Mouse (Mus musculus): ENCODE measurements around the gene Nfkbia. TPM values are rescaled to one million over a fixed set of nuclear protein-coding genes. Genes with fewer than 3 reads are reported as not detected.

The Nfkbia gene
- polyA plus RNA-seq (2015; fragmentation: Nextera tagmentation; extraction: Ambion mirVana), result 51.4 and 53.3 TPM in 2 replicates

- under 1% methylated on average over 48 of the region's 58 CpGs for WGBS
- no peaks in the 10 kb centered on the region for H3K27me3 ChIP-seq
Measured at GRCm38 (mm10) chr12:55492184-55492898, at the start of gene Nfkbia. TSS of gene Nfkbia (minus strand) at chr12:55492647.

GRCm38 (mm10) chr12:55539157-55539556 is 46.7 kb upstream of the Nfkbia start:
- Histone ChIP-seq H3K4me3 (no peak overlapping the region), H3K27ac (replicated peaks) (no peak overlapping the region), H3K4me1 (replicated peaks) (peaks cover 27% of the 10 kb centered on the region), H3K27me3 (peaks cover 27% of the 10 kb centered on the region), H3K4me2 (no peak overlapping the region), H3K36me3 (no peaks in the 10 kb centered on the region), H3K9me3 (no peaks in the 10 kb centered on the region), H3K9ac (no peak overlapping the region; the same call in 1 of the 2 replicates)
- WGBS, result 48% methylated on average over 8 of the region's 8 CpGs
- no peak for ATAC-seq (ENCODE audit: low read depth)

More at GRCm38 (mm10) chr12:55492184-55492898, at the start of gene Nfkbia:
- peaks cover 35% of the 10 kb centered on the region for H3K36me3 ChIP-seq
- no peaks in the 10 kb centered on the region for H3K9me3 ChIP-seq
- H3K4me2 ChIP-seq, result peak within 1 kb of the TSS; percentile 87
- H3K4me3 ChIP-seq, result peak within 1 kb of the TSS; percentile 88
- peak within 1 kb of the TSS; percentile 99 for H3K27ac ChIP-seq (replicated peaks)
- H3K9ac ChIP-seq, result peak within 1 kb of the TSS; percentile 97
- peak; percentile 94 for ATAC-seq (ENCODE audit: low read depth)
- H3K4me1 ChIP-seq (replicated peaks), result peaks cover 37% of the 10 kb centered on the region

GRCm38 (mm10) chr12:55538328-55538971 is 46.0 kb upstream of the Nfkbia start:
- no peak overlapping the region for H3K4me2 ChIP-seq
- ATAC-seq (ENCODE audit: low read depth), result peak; percentile 88
- H3K27ac ChIP-seq (replicated peaks), result no peak overlapping the region
- no peak overlapping the region for H3K4me3 ChIP-seq
- no peaks in the 10 kb centered on the region for H3K9me3 ChIP-seq
- H3K4me1 ChIP-seq (replicated peaks), result peaks cover 27% of the 10 kb centered on the region
- H3K27me3 ChIP-seq, result peaks cover 28% of the 10 kb centered on the region
- H3K36me3 ChIP-seq, result no peaks in the 10 kb centered on the region
- WGBS, result 78% methylated on average over 1 of the region's 1 CpGs
- H3K9ac ChIP-seq, result peak overlapping the region; percentile 13; the same call in 1 of the 2 replicates

- no peak overlapping the region for H3K27ac ChIP-seq (replicated peaks)
- H3K9ac ChIP-seq, result no peak overlapping the region
- peaks cover 33% of the 10 kb centered on the region for H3K27me3 ChIP-seq
- ATAC-seq (ENCODE audit: low read depth), result peak; percentile 45; the same call in 1 of the 2 replicates
- 18% methylated on average over 7 of the region's 7 CpGs for WGBS
- no peak overlapping the region for H3K4me3 ChIP-seq
- H3K9me3 ChIP-seq, result no peaks in the 10 kb centered on the region
- no peaks in the 10 kb centered on the region for H3K36me3 ChIP-seq
- peaks cover 27% of the 10 kb centered on the region for H3K4me1 ChIP-seq (replicated peaks)
- no peak overlapping the region for H3K4me2 ChIP-seq
Measured at GRCm38 (mm10) chr12:55537742-55538141, 45.3 kb upstream of the Nfkbia start.

GRCm38 (mm10) chr12:55536537-55537135 is 44.2 kb upstream of the Nfkbia start:
- H3K27me3 ChIP-seq, result peaks cover 36% of the 10 kb centered on the region
- WGBS, result 6% methylated on average over 14 of the region's 14 CpGs
- peaks cover 27% of the 10 kb centered on the region for H3K4me1 ChIP-seq (replicated peaks)
- no peak overlapping the region for H3K27ac ChIP-seq (replicated peaks)
- H3K4me3 ChIP-seq, result no peak overlapping the region
- H3K36me3 ChIP-seq, result no peaks in the 10 kb centered on the region
- no peaks in the 10 kb centered on the region for H3K9me3 ChIP-seq
- peak overlapping the region; percentile 43 for H3K4me2 ChIP-seq
- ATAC-seq (ENCODE audit: low read depth), result peak; percentile 59; the same call in 1 of the 2 replicates
- no peak overlapping the region for H3K9ac ChIP-seq

- no peaks in the 10 kb centered on the region for H3K9me3 ChIP-seq
- peak; percentile 62; the same call in 1 of the 2 replicates for ATAC-seq (ENCODE audit: low read depth)
- no peaks in the 10 kb centered on the region for H3K36me3 ChIP-seq
- H3K4me3 ChIP-seq, result no peak overlapping the region
- H3K4me1 ChIP-seq (replicated peaks), result peaks cover 11% of the 10 kb centered on the region; the same call in 1 of the 2 replicates
- WGBS, result 55% methylated on average over 15 of the region's 15 CpGs
- H3K27ac ChIP-seq (replicated peaks), result peak overlapping the region; percentile 29; the same call in 1 of the 2 replicates
- peak overlapping the region; percentile 9; the same call in 1 of the 2 replicates for H3K9ac ChIP-seq
- H3K4me2 ChIP-seq, result no peak overlapping the region
- no peaks in the 10 kb centered on the region for H3K27me3 ChIP-seq
Measured at GRCm38 (mm10) chr12:55526983-55527752, 34.7 kb upstream of the Nfkbia start.

GRCm38 (mm10) chr12:55518061-55518738 is 25.8 kb upstream of the Nfkbia start:
- Histone ChIP-seq H3K36me3 (no peaks in the 10 kb centered on the region), H3K4me3 (no peak overlapping the region), H3K9me3 (no peaks in the 10 kb centered on the region), H3K4me2 (peak overlapping the region; percentile 15), H3K27ac (replicated peaks) (no peak overlapping the region), H3K27me3 (no peaks in the 10 kb centered on the region), H3K9ac (no peak overlapping the region), H3K4me1 (replicated peaks) (no peaks in the 10 kb centered on the region)
- WGBS, result 28% methylated on average over 15 of the region's 15 CpGs
- ATAC-seq (ENCODE audit: low read depth), result peak; percentile 70

- Histone ChIP-seq H3K4me1 (replicated peaks) (no peaks in the 10 kb centered on the region), H3K4me2 (no peak overlapping the region), H3K9ac (no peak overlapping the region), H3K27me3 (peaks cover 9% of the 10 kb centered on the region; the same call in 1 of the 2 replicates), H3K4me3 (no peak overlapping the region), H3K27ac (replicated peaks) (no peak overlapping the region), H3K36me3 (no peaks in the 10 kb centered on the region), H3K9me3 (no peaks in the 10 kb centered on the region)
- ATAC-seq (ENCODE audit: low read depth), result no peak
- WGBS, result 94% methylated on average over 5 of the region's 5 CpGs
Measured at GRCm38 (mm10) chr12:55508817-55509216, 16.4 kb upstream of the Nfkbia start.

GRCm38 (mm10) chr12:55507332-55507935 is 15.0 kb upstream of the Nfkbia start:
- H3K4me2 ChIP-seq, result no peak overlapping the region
- H3K9me3 ChIP-seq, result no peaks in the 10 kb centered on the region
- WGBS, result 84% methylated on average over 17 of the region's 17 CpGs
- H3K4me3 ChIP-seq, result no peak overlapping the region
- H3K27me3 ChIP-seq, result peaks cover 19% of the 10 kb centered on the region
- no peak; the same call in 1 of the 2 replicates for ATAC-seq (ENCODE audit: low read depth)
- H3K4me1 ChIP-seq (replicated peaks), result no peaks in the 10 kb centered on the region
- H3K36me3 ChIP-seq, result no peaks in the 10 kb centered on the region
- H3K27ac ChIP-seq (replicated peaks), result no peak overlapping the region
- no peak overlapping the region for H3K9ac ChIP-seq

GRCm38 (mm10) chr12:55506029-55506330 is 13.5 kb upstream of the Nfkbia start:
- no peaks in the 10 kb centered on the region for H3K9me3 ChIP-seq
- H3K4me2 ChIP-seq, result no peak overlapping the region
- H3K4me3 ChIP-seq, result no peak overlapping the region
- H3K27ac ChIP-seq (replicated peaks), result no peak overlapping the region
- H3K27me3 ChIP-seq, result peaks cover 28% of the 10 kb centered on the region
- no peak overlapping the region for H3K9ac ChIP-seq
- no peaks in the 10 kb centered on the region for H3K36me3 ChIP-seq
- ATAC-seq (ENCODE audit: low read depth), result no peak
- WGBS, result under 1% methylated on average over 6 of the region's 6 CpGs
- H3K4me1 ChIP-seq (replicated peaks), result no peaks in the 10 kb centered on the region
